Mouse (Mus musculus): ENCODE data around the gene Sema6c.

DNA sequence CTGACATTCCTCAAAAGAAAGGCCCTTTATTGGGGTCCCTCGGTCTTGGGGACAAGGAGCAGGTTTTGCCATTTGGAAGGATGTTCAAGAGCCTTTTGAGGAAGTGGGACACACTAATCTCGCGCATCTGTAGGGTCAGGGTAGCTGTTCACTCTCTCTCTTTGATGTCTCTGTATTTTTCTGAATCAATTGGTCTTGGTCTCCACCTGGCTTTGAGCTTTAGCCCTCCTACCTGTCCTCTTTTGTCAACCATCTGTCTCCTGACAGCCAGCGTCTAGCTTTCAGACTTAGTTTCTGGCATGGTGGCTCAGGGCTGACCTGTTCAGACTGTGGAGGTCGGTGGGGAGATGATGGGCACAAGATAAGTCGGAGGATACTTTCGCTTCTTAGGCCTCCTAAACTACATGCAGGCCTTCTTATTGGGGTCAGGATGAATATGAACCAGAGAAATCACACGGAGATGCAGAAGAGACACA is 708 bp upstream of the Sema6c start:
- TF ChIP-seq TAL1 (IDR thresholded peaks at IDR 0.05; ENCODE audit: low read length) (no peak), GATA1 (IDR thresholded peaks at IDR 0.05; ENCODE audit: low read length) (peak; percentile 53; the same call in 1 of the 2 replicates)
